Mouse (Mus musculus) lung, postnatal 0 days (tissue): ENCODE measurements around the gene Kndc1. TPM values are rescaled to one million over a fixed set of nuclear protein-coding genes. Genes with fewer than 3 reads are reported as not detected.
A peak's percentile ranks its signal among the peaks of the same experiment; 100 is the strongest.

Source experiments
- ATAC-seq: fragments of 200-750 bp; cut with Nextera tagmentation; 2 replicates; pipeline ENCODE4 v1.8.0; 2017; ENCODE audit warnings: moderate library complexity
- DNase-seq: peaks from one replicate; pipeline ENCODE4 v3.0.0-alpha.2; 2016; ENCODE audit warnings: low spot score
- H3K27ac ChIP-seq: fragments of 300-500 bp; sonication (generic); 2 replicates; pipeline ENCODE4 v1.5.1; 2014; ENCODE audit warnings: antibody characterized with exemption, mild to moderate bottlenecking, low read length, mixed read lengths
- H3K27me3 ChIP-seq: fragments of 300-500 bp; sonication (generic); replicated peaks from 2 replicates; pipeline ENCODE4 v1.6.1; 2014; ENCODE audit warnings: low read length, mixed read lengths; ENCODE audit not compliant: insufficient read depth
- H3K36me3 ChIP-seq: fragments of 300-500 bp; sonication (generic); 2 replicates; pipeline ENCODE4 v1.6.1; 2014; ENCODE audit warnings: low read length, mixed read lengths; ENCODE audit not compliant: insufficient read depth
- H3K4me1 ChIP-seq: fragments of 300-500 bp; sonication (generic); 2 replicates; pipeline ENCODE4 v1.6.1; 2014; ENCODE audit warnings: antibody characterized with exemption, low read depth, low read length, mixed read lengths; ENCODE audit not compliant: insufficient read depth
- H3K4me2 ChIP-seq: fragments of 300-500 bp; sonication (generic); replicated peaks from 2 replicates; pipeline ENCODE4 v1.6.1; 2014; ENCODE audit warnings: low read depth, mild to moderate bottlenecking, low read length, moderate library complexity, mixed read lengths
- H3K4me3 ChIP-seq: fragments of 300-500 bp; sonication (generic); 2 replicates; pipeline ENCODE4 v1.5.1; 2014; ENCODE audit warnings: low read depth, low read length
- H3K9ac ChIP-seq: fragments of 300-500 bp; sonication (generic); replicated peaks from 2 replicates; pipeline ENCODE4 v1.6.1; 2014; ENCODE audit warnings: low read depth, mild to moderate bottlenecking
- H3K9me3 ChIP-seq: fragments of 300-500 bp; sonication (generic); 2 replicates; pipeline ENCODE4 v1.6.1; 2016; ENCODE audit warnings: low read length, mixed read lengths
- CTCF ChIP-seq: IDR thresholded peaks from 2 replicates; pipeline ENCODE4 v1.5.1; 2016; ENCODE audit warnings: antibody characterized with exemption, mild to moderate bottlenecking
- EP300 ChIP-seq: IDR thresholded peaks from 2 replicates; pipeline ENCODE4 v1.6.1; 2016; ENCODE audit warnings: antibody characterized with exemption, mild to moderate bottlenecking, control low read depth
- WGBS: fragments of 180-500 bp; shearing (Covaris S2); extraction: QIAGEN DNeasy Blood & Tissue Kit; methylation state at CpG from one replicate; pipeline ENCODE4 v1.1.7; 2014; 5-methylcytosine and 5-hydroxymethylcytosine counted together
- polyA plus RNA-seq: library from polyadenylated mRNA; unstranded; fragments of >200 nt; fragmentation: Nextera tagmentation; extraction: Ambion mirVana; gene quantifications from 2 replicates; pipeline ENCODE4 v1.2.1, GENCODE M21; 2015

The Kndc1 gene
- polyA plus RNA-seq, 1 experiment from 2014 or later, result 0.97 TPM

DNA sequence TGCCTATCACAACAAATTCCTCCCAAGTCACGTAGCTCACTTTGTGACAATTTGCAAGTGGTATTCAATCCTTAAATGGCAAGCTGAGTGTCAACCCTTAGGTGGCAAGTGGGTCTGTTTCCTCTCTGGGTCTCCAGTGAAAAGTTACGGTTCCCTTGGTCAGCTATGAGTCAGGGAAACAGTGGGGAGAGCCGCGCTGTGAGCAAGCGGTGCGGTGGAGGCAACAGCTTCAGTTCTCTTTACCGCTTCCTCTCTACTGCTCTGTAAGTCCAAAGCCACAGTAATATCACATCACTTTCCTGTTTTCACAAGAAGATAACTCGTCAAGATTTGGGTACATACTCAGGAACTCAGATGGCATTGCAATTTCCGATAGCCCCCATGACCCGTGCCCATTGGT lies 79.8 kb downstream of the Kndc1 start:
- no peak for ATAC-seq
- H3K4me1 ChIP-seq, result no peaks in the 10 kb centered on the region
- H3K36me3 ChIP-seq, result no peaks in the 10 kb centered on the region
- H3K9ac ChIP-seq, result no peak overlapping the region
- TF ChIP-seq EP300 (no peak), CTCF (no peak)
- no peak overlapping the region for H3K4me3 ChIP-seq
- no peaks in the 10 kb centered on the region for H3K9me3 ChIP-seq
- no peaks in the 10 kb centered on the region for H3K27me3 ChIP-seq
- peak; percentile 53 for DNase-seq
- H3K4me2 ChIP-seq, result no peak overlapping the region
- H3K27ac ChIP-seq, result no peak overlapping the region
- WGBS, result 82% methylated on average over 10 of the region's 10 CpGs

DNA sequence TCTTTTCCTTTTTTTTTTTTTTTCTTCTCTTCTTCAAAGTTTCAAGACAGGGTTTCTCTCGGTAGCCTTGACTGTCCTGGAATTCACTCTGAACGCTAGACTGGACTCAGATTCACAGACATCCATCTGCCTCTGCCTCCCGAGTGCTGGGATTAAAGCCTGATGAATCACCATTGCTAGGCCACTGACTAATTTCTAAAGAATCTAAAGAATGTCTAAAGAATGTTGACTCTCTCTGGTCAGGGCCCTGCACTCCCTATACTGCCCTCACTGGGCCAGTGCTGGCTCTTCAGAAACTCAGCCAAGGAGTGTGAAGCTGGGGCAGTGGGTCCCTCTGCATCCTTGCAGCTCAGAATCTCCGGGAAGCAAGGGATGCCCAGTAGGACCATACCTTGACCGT lies 81.0 kb downstream of the Kndc1 start:
- WGBS, result 43% methylated on average over 5 of the region's 5 CpGs
- no peaks in the 10 kb centered on the region for H3K4me1 ChIP-seq
- no peak overlapping the region for H3K4me3 ChIP-seq
- no peak for TF ChIP-seq CTCF
- no peak for TF ChIP-seq EP300
- no peak overlapping the region for H3K27ac ChIP-seq
- H3K4me2 ChIP-seq, result no peak overlapping the region
- H3K36me3 ChIP-seq, result no peaks in the 10 kb centered on the region
- no peaks in the 10 kb centered on the region for H3K9me3 ChIP-seq
- no peak for ATAC-seq
- H3K27me3 ChIP-seq, result no peaks in the 10 kb centered on the region
- no peak for DNase-seq
- no peak overlapping the region for H3K9ac ChIP-seq

DNA sequence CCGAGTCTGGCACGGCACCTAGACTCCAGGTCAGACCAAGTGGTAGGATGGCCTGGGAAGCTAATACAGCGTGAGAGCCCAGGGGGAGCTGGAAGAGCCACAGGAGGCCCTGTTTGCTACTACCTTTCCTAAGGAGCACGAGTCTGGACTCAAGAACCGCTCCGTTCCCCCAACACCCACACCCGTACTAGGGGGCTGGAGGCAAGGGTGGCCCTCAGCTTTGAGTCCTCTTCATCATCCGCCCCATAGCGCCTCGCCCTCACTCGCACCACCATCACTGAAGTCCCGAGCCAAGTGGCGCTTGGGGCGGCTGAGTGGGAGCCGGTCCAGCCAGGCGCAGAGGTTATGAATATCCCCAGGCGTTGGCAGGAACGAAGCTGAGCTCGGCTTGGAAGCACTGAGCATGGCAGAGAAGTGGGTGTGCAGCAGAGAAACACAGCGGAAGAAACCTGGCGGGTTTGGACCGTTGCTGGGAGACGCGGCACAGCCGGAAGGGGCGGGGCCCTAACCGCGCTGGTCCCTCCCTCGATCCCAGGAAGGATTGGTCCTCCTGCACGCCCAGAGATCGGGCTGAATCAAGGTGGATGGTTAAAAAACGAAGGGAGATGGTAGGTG lies 83.9 kb downstream of the Kndc1 start, which contains the start of gene 6430531B16Rik:
Gene 6430531B16Rik, minus strand, starts transcription at position 478 of the 615 bp plus-strand sequence.
- Histone ChIP-seq H3K9me3 (no peaks in the 10 kb centered on the region), H3K36me3 (no peaks in the 10 kb centered on the region), H3K27ac (no peak within 1 kb of the TSS), H3K4me1 (no peaks in the 10 kb centered on the region), H3K27me3 (no peaks in the 10 kb centered on the region), H3K9ac (no peak within 1 kb of the TSS), H3K4me3 (peak within 1 kb of the TSS; percentile 36), H3K4me2 (peak within 1 kb of the TSS; percentile 59)
- ATAC-seq (peak; percentile 91), DNase-seq (peak; percentile 81)
- 6% methylated on average over 32 of the region's 32 CpGs for WGBS
- TF ChIP-seq EP300 (no peak), CTCF (no peak)

DNA sequence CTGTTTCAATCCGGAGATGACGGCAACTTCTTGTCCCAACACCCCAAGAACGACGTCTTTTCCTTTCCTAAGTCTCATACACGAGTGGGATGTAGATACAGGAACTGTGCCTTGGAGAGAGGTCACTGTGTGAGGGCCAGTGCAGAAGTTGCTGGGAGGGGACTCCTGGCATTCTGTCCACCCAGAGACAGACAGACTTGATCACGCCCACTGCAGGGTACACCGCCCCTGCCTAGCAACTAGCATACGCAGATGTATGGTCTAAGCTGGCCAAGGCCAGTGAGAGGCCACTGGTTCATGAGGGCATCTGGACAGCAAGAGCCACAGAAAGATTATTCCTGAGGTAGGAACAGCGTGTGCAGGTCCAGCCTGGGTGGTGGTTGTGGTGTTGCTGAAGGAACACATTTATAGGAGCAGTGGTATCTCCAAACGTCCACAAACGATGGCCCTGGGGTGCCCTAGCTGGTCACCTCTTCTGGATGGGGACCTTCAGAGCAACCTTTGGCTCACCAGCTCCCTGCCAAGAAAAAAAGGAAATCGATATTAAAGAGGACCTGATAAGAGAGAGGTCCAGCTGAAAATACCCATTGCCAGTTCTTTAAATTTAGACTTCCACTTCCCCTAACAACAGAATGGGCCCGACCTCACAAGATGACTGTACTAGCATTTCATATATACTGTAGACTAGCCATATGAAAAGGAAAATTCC lies 84.7 kb downstream of the Kndc1 start:
- H3K9me3 ChIP-seq, result no peaks in the 10 kb centered on the region
- H3K4me2 ChIP-seq, result peak overlapping the region; percentile 59
- no peaks in the 10 kb centered on the region for H3K36me3 ChIP-seq
- H3K27ac ChIP-seq, result no peak overlapping the region
- WGBS, result 36% methylated on average over 13 of the region's 13 CpGs
- H3K27me3 ChIP-seq, result no peaks in the 10 kb centered on the region
- peak; percentile 38; the same call in 1 of the 2 replicates for ATAC-seq
- H3K9ac ChIP-seq, result no peak overlapping the region
- TF ChIP-seq CTCF (no peak), EP300 (no peak)
- no peak for DNase-seq
- no peaks in the 10 kb centered on the region for H3K4me1 ChIP-seq
- 0 out of 2 replicates have a peak overlapping the region, but pooled peaks have one; percentile 36 for H3K4me3 ChIP-seq

DNA sequence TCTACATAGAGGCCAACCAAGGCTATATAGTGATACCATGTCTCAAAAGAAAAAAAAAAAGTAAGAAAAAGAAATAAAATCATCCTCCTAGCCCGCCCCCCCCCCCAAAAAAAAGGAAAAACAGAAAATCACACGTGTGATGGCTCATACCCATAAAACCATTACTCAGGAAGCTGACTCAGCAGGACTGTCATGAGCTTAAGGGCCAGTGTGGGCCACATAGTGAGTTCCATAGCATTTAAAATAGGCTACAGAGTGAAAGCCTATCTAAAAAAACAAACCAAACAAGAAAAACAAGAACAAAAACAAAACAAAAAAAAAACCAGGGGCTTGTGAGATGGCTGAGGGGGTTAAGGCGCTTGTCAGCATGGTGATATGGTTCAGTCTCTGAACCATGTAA lies 86.3 kb downstream of the Kndc1 start:
- no peak for DNase-seq
- Histone ChIP-seq H3K27me3 (no peaks in the 10 kb centered on the region), H3K27ac (no peak overlapping the region)

DNA sequence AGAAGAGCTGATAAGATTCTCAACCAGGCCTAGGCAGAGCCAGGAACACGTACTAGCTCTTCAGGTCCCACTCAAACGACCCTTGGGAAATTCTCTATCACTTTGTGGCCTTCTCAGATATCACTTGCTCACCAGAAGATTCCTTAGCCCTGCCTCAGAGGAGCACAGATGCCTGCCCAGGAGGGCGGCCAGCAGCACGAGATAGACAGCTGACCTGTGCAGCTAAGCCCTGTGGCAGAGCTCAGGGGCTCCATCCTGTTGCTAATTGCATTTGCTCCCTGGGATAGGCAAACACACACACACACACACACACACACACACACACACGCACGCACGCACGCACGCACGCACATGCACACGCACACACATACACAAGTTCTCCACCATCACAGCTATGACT lies 87.6 kb downstream of the Kndc1 start:
- TF ChIP-seq CTCF (no peak), EP300 (no peak)
- no peaks in the 10 kb centered on the region for H3K27me3 ChIP-seq
- WGBS, result 65% methylated on average over 11 of the region's 11 CpGs

More for the DNA sequence above, 86.3 kb downstream of the Kndc1 start:
- Histone ChIP-seq H3K4me1 (no peaks in the 10 kb centered on the region), H3K9ac (no peak overlapping the region), H3K4me2 (no peak overlapping the region), H3K36me3 (no peaks in the 10 kb centered on the region), H3K9me3 (no peaks in the 10 kb centered on the region), H3K4me3 (no peak overlapping the region)
- WGBS, result 44% methylated on average over 3 of the region's 3 CpGs
- no peak for TF ChIP-seq CTCF
- TF ChIP-seq EP300, result no peak
- ATAC-seq, result no peak

More for the DNA sequence above, 87.6 kb downstream of the Kndc1 start:
- DNase-seq, result no peak
- no peaks in the 10 kb centered on the region for H3K4me1 ChIP-seq
- no peak overlapping the region for H3K9ac ChIP-seq
- H3K9me3 ChIP-seq, result no peaks in the 10 kb centered on the region
- no peak overlapping the region for H3K27ac ChIP-seq
- no peak for ATAC-seq
- no peaks in the 10 kb centered on the region for H3K36me3 ChIP-seq
- H3K4me3 ChIP-seq, result no peak overlapping the region
- no peak overlapping the region for H3K4me2 ChIP-seq
